Mouse (Mus musculus) hindbrain, embryonic 14.5 days (tissue): Measurements from ENCODE around the gene Ttn. TPM values are rescaled to one million over a fixed set of nuclear protein-coding genes. Genes with fewer than 3 reads are reported as not detected.
A peak's percentile ranks its signal among the peaks of the same experiment; 100 is the strongest.

Experiments
- ATAC-seq: fragments of 200-750 bp; cut with Nextera tagmentation; 2 replicates; pipeline ENCODE4 v1.8.0; 2017; ENCODE audit warnings: moderate number of reproducible peaks, mild to moderate bottlenecking, moderate TSS enrichment, moderate library complexity; ENCODE audit not compliant: low FRiP score
- DNase-seq: peaks from one replicate; pipeline ENCODE4 v3.0.0-alpha.2; 2015; ENCODE audit warnings: low spot score
- H3K27ac ChIP-seq: fragments of 300-500 bp; sonication (generic); 2 replicates; pipeline ENCODE4 v1.5.1; 2014; ENCODE audit warnings: mild to moderate bottlenecking, moderate library complexity
- H3K27me3 ChIP-seq: fragments of 300-500 bp; sonication (generic); 2 replicates; pipeline ENCODE4 v1.6.1; 2014; ENCODE audit warnings: mild to moderate bottlenecking, low read length, mixed read lengths; ENCODE audit not compliant: control insufficient read depth, insufficient read depth
- H3K36me3 ChIP-seq: fragments of 300-500 bp; sonication (generic); replicated peaks from 2 replicates; pipeline ENCODE4 v1.6.1; 2014; ENCODE audit not compliant: control insufficient read depth, insufficient read depth
- H3K4me1 ChIP-seq: fragments of 300-500 bp; sonication (generic); replicated peaks from 2 replicates; pipeline ENCODE4 v1.6.1; 2014; ENCODE audit warnings: antibody characterized with exemption, low read length, mixed read lengths; ENCODE audit not compliant: control insufficient read depth, insufficient read depth
- H3K4me2 ChIP-seq: fragments of 300-500 bp; sonication (generic); replicated peaks from 2 replicates; pipeline ENCODE4 v1.6.1; 2014; ENCODE audit warnings: mild to moderate bottlenecking, moderate library complexity
- H3K4me3 ChIP-seq: fragments of 300-500 bp; sonication (generic); replicated peaks from 2 replicates; pipeline ENCODE4 v1.5.1; 2014; ENCODE audit warnings: mild to moderate bottlenecking, low read length
- H3K9ac ChIP-seq: fragments of 300-500 bp; sonication (generic); 2 replicates; pipeline ENCODE4 v1.6.1; 2014
- H3K9me3 ChIP-seq: fragments of 300-500 bp; sonication (generic); 2 replicates; pipeline ENCODE4 v1.6.1; 2016; ENCODE audit warnings: low read length; ENCODE audit not compliant: control insufficient read depth
- WGBS: fragments of 180-500 bp; shearing (Covaris S2); extraction: QIAGEN DNeasy Blood & Tissue Kit; methylation state at CpG from one replicate; pipeline ENCODE4 v1.1.7; 2014; 5-methylcytosine and 5-hydroxymethylcytosine counted together
- polyA plus RNA-seq: library from polyadenylated mRNA; unstranded; fragments of >200 nt; fragmentation: Nextera tagmentation; extraction: Ambion mirVana; gene quantifications from 2 replicates; pipeline ENCODE4 v1.2.1, GENCODE M21; 2014

Gene Ttn
- polyA plus RNA-seq, 1 experiment from 2014 or later: 0.37 TPM

- H3K4me1 ChIP-seq: peaks cover 31% of the 10 kb centered on the region
- no peaks in the 10 kb centered on the region for H3K9me3 ChIP-seq
- ATAC-seq: no peak
- no peak overlapping the region for H3K9ac ChIP-seq
- H3K27me3 ChIP-seq: no peaks in the 10 kb centered on the region
- 35% methylated on average over 7 of the region's 7 CpGs for WGBS
- peak overlapping the region; percentile 41 for H3K4me3 ChIP-seq
- no peaks in the 10 kb centered on the region for H3K36me3 ChIP-seq
- H3K4me2 ChIP-seq: peak overlapping the region; percentile 56
- DNase-seq: peak; percentile 31
- H3K27ac ChIP-seq: peak overlapping the region; percentile 79
Observed at GRCm38 (mm10) chr2:76673472-76674081, 308.8 kb downstream of the Ttn start.

GRCm38 (mm10) chr2:76672966-76673392 lies 309.4 kb downstream of the Ttn start, which contains the start of gene Fkbp7:
Gene Fkbp7, minus strand, starts transcription at chr2:76673116.
- Histone ChIP-seq H3K27ac (peak within 1 kb of the TSS; percentile 79), H3K9ac (peak within 1 kb of the TSS; percentile 53), H3K4me1 (peaks cover 31% of the 10 kb centered on the region), H3K36me3 (no peaks in the 10 kb centered on the region), H3K4me2 (peak within 1 kb of the TSS; percentile 56), H3K9me3 (no peaks in the 10 kb centered on the region), H3K4me3 (peak within 1 kb of the TSS; percentile 41), H3K27me3 (no peaks in the 10 kb centered on the region)
- WGBS: under 1% methylated on average over 17 of the region's 17 CpGs
- peak; percentile 95 for DNase-seq
- ATAC-seq: peak; percentile 93

- no peak for ATAC-seq
- Histone ChIP-seq H3K4me3 (peak overlapping the region; percentile 41), H3K9me3 (no peaks in the 10 kb centered on the region), H3K4me1 (peaks cover 28% of the 10 kb centered on the region), H3K4me2 (peak overlapping the region; percentile 56), H3K36me3 (no peaks in the 10 kb centered on the region; the same call in 1 of the 2 replicates), H3K27ac (peak overlapping the region; percentile 79), H3K27me3 (no peaks in the 10 kb centered on the region), H3K9ac (peak overlapping the region; percentile 53)
- DNase-seq: peak; percentile 50
- 39% methylated on average over 9 of the region's 9 CpGs for WGBS
Observed at GRCm38 (mm10) chr2:76672134-76672745, 310.1 kb downstream of the Ttn start.

GRCm38 (mm10) chr2:76671641-76672040 lies 310.7 kb downstream of the Ttn start:
- 75% methylated on average over 6 of the region's 6 CpGs for WGBS
- peak overlapping the region; percentile 41 for H3K4me3 ChIP-seq
- DNase-seq: no peak
- H3K27ac ChIP-seq: no peak overlapping the region
- H3K36me3 ChIP-seq: no peaks in the 10 kb centered on the region; the same call in 1 of the 2 replicates
- no peaks in the 10 kb centered on the region for H3K9me3 ChIP-seq
- no peak for ATAC-seq
- H3K27me3 ChIP-seq: no peaks in the 10 kb centered on the region
- peaks cover 22% of the 10 kb centered on the region for H3K4me1 ChIP-seq
- peak overlapping the region; percentile 53 for H3K9ac ChIP-seq
- H3K4me2 ChIP-seq: peak overlapping the region; percentile 56

- H3K27me3 ChIP-seq: no peaks in the 10 kb centered on the region
- H3K4me3 ChIP-seq: no peak overlapping the region
- ATAC-seq (no peak), DNase-seq (no peak)
- no peak overlapping the region for H3K4me2 ChIP-seq
- H3K9ac ChIP-seq: no peak overlapping the region
- no peaks in the 10 kb centered on the region for H3K9me3 ChIP-seq
- H3K4me1 ChIP-seq: peaks cover 11% of the 10 kb centered on the region
- peaks cover 27% of the 10 kb centered on the region for H3K36me3 ChIP-seq
- no peak overlapping the region for H3K27ac ChIP-seq
- WGBS: 83% methylated on average over 5 of the region's 5 CpGs
Observed at GRCm38 (mm10) chr2:76667200-76667599, 315.1 kb downstream of the Ttn start.

GRCm38 (mm10) chr2:76665531-76665930 lies 316.8 kb downstream of the Ttn start:
- H3K27ac ChIP-seq: no peak overlapping the region
- H3K36me3 ChIP-seq: peaks cover 32% of the 10 kb centered on the region
- 96% methylated on average over 7 of the region's 7 CpGs for WGBS
- H3K9me3 ChIP-seq: no peaks in the 10 kb centered on the region
- no peak overlapping the region for H3K4me2 ChIP-seq
- H3K4me1 ChIP-seq: no peaks in the 10 kb centered on the region
- ATAC-seq (no peak), DNase-seq (no peak)
- no peak overlapping the region for H3K9ac ChIP-seq
- no peak overlapping the region for H3K4me3 ChIP-seq
- no peaks in the 10 kb centered on the region for H3K27me3 ChIP-seq

- Histone ChIP-seq H3K4me3 (no peak overlapping the region), H3K4me2 (no peak overlapping the region), H3K27me3 (no peaks in the 10 kb centered on the region), H3K9me3 (no peaks in the 10 kb centered on the region), H3K27ac (no peak overlapping the region), H3K4me1 (no peaks in the 10 kb centered on the region), H3K9ac (no peak overlapping the region), H3K36me3 (peaks cover 20% of the 10 kb centered on the region)
- ATAC-seq: no peak
- 49% methylated on average over 7 of the region's 8 CpGs for WGBS
- no peak for DNase-seq
Observed at GRCm38 (mm10) chr2:76659419-76659818, 322.9 kb downstream of the Ttn start.

GRCm38 (mm10) chr2:76658551-76658950 lies 323.8 kb downstream of the Ttn start:
- Histone ChIP-seq H3K4me3 (no peak overlapping the region), H3K4me1 (no peaks in the 10 kb centered on the region), H3K27ac (no peak overlapping the region), H3K36me3 (peaks cover 11% of the 10 kb centered on the region; the same call in 1 of the 2 replicates), H3K27me3 (no peaks in the 10 kb centered on the region), H3K9me3 (no peaks in the 10 kb centered on the region), H3K4me2 (no peak overlapping the region), H3K9ac (no peak overlapping the region)
- 81% methylated on average over 13 of the region's 13 CpGs for WGBS
- DNase-seq (no peak), ATAC-seq (no peak)

GRCm38 (mm10) chr2:76655982-76656381 lies 326.4 kb downstream of the Ttn start:
- 15% methylated on average over 1 of the region's 1 CpGs for WGBS
- Histone ChIP-seq H3K4me2 (no peak overlapping the region), H3K9me3 (no peaks in the 10 kb centered on the region), H3K4me3 (no peak overlapping the region), H3K27ac (no peak overlapping the region), H3K36me3 (no peaks in the 10 kb centered on the region), H3K9ac (no peak overlapping the region), H3K4me1 (no peaks in the 10 kb centered on the region), H3K27me3 (no peaks in the 10 kb centered on the region)
- DNase-seq (no peak), ATAC-seq (no peak)
